Mouse (Mus musculus): Measurements from ENCODE around the gene Ttf1. TPM values are rescaled to one million over a fixed set of nuclear protein-coding genes. Genes with fewer than 3 reads are reported as not detected.
"Not testable (repeated sequence)": the region's sequence is repeated elsewhere in the genome, so short reads cannot be mapped to it uniquely, and the experiment has no call there.

The Ttf1 gene
- polyA plus RNA-seq, 1 experiment from 2014 or later = 11.7 TPM

DNA sequence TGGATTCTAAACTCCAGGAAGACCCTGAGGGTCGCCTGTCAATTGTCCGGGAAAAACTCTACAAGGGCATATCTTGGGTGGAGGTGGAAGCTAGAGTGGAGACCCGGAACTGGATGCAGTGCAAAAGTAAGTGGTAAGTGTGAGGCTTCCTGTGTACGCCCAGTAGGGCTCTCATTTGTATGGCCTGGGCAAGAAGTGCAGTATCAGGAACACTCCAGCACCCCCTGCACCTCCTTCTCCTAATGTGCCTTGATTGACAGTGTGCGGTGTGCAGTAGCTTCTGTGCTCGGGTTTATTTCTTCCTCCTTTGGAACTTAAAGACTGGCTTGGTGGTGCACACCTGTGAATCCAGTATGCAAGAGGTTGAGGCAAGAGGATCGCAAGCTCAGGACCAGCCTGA, 14.6 kb downstream of the Ttf1 start:
- ATAC-seq (replicated peaks; ENCODE audit: low FRiP score) = no peak
- H3K27ac ChIP-seq = no peak overlapping the region
- WGBS = 91% methylated on average over 7 of the region's 7 CpGs

GRCm38 (mm10) chr2:29075331-29076070, 15.4 kb downstream of the Ttf1 start:
- H3K36me3 ChIP-seq = peaks cover 93% of the 10 kb centered on the region
- 87% methylated on average over 11 of the region's 11 CpGs for WGBS
- ATAC-seq (replicated peaks; ENCODE audit: low FRiP score) = no peak
- H3K27me3 ChIP-seq = no peaks in the 10 kb centered on the region
- no peak overlapping the region for H3K4me3 ChIP-seq (replicated peaks)
- no peak overlapping the region for H3K4me2 ChIP-seq
- no peaks in the 10 kb centered on the region for H3K9me3 ChIP-seq (replicated peaks)
- no peaks in the 10 kb centered on the region for H3K4me1 ChIP-seq
- no peak overlapping the region for H3K27ac ChIP-seq
- H3K9ac ChIP-seq = no peak overlapping the region

More for the DNA sequence above, 14.6 kb downstream of the Ttf1 start:
- Histone ChIP-seq H3K9me3 (replicated peaks) (no peaks in the 10 kb centered on the region), H3K4me2 (no peak overlapping the region), H3K4me3 (replicated peaks) (no peak overlapping the region), H3K9ac (no peak overlapping the region), H3K27me3 (no peaks in the 10 kb centered on the region), H3K4me1 (no peaks in the 10 kb centered on the region), H3K36me3 (peaks cover 93% of the 10 kb centered on the region)

- Histone ChIP-seq H3K4me1 (no peaks in the 10 kb centered on the region), H3K9ac (no peak overlapping the region), H3K27ac (no peak overlapping the region), H3K4me2 (no peak overlapping the region), H3K36me3 (peaks cover 93% of the 10 kb centered on the region), H3K4me3 (replicated peaks) (no peak overlapping the region), H3K9me3 (replicated peaks) (no peaks in the 10 kb centered on the region), H3K27me3 (no peaks in the 10 kb centered on the region)
- ATAC-seq (replicated peaks; ENCODE audit: low FRiP score) = no peak
- WGBS = 88% methylated on average over 2 of the region's 2 CpGs
Observed at GRCm38 (mm10) chr2:29076226-29076625, 16.2 kb downstream of the Ttf1 start.

DNA sequence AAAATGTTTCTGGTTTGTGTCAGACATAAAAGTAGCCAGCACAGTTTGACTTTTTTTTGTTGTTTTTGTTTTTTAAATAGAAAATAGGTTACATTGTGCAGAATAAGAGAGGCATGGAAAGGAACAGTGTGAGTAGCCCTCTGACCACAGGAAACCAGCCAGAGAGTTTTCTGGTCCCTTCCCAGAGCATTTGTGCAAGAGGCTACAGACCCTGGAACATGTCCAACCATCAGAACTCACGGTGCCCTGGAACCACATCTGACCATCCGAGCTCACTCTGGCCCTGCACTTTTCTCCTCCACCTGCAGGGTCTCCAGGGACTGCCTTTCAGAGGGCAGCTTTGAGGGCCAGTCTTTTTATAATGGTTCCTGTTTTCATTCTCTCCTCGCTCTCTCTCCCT, 21.9 kb downstream of the Ttf1 start:
- Histone ChIP-seq H3K4me3 (replicated peaks) (no peak overlapping the region), H3K27ac (no peak overlapping the region), H3K9ac (no peak overlapping the region), H3K27me3 (no peaks in the 10 kb centered on the region), H3K4me2 (no peak overlapping the region), H3K36me3 (peaks cover 92% of the 10 kb centered on the region), H3K9me3 (replicated peaks) (no peaks in the 10 kb centered on the region), H3K4me1 (no peaks in the 10 kb centered on the region)
- 59% methylated on average over 3 of the region's 3 CpGs for WGBS
- no peak for ATAC-seq (replicated peaks; ENCODE audit: low FRiP score)

GRCm38 (mm10) chr2:29086026-29086425, 26.0 kb downstream of the Ttf1 start:
- ATAC-seq (replicated peaks; ENCODE audit: low FRiP score) = no peak
- H3K27me3 ChIP-seq = no peaks in the 10 kb centered on the region
- H3K4me3 ChIP-seq (replicated peaks) = no peak overlapping the region
- H3K4me2 ChIP-seq = no peak overlapping the region
- H3K9ac ChIP-seq = no peak overlapping the region
- H3K9me3 ChIP-seq (replicated peaks) = no peaks in the 10 kb centered on the region
- H3K27ac ChIP-seq = no peak overlapping the region
- H3K36me3 ChIP-seq = peaks cover 61% of the 10 kb centered on the region
- 96% methylated on average over 7 of the region's 7 CpGs for WGBS
- no peaks in the 10 kb centered on the region for H3K4me1 ChIP-seq

DNA sequence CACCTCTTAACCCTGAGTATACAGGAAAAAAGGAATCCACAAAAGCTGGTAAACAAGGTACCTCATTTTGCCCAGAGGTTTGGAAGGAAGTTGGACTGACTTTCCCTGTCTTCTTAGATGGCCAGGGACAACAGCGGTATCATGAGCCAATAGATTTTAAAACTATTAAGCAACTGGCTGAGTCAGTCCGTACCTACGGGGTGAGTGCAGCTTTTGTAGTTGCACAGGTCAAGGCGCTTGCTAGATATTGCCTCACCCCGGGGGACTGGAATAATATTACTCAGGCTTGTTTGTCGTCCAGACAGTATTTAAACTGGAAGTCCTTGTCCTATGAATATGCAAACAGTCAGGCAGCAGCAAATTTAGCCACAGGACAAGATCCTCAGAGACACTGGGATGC, 29.2 kb downstream of the Ttf1 start:
- H3K27ac ChIP-seq; H3K27me3 ChIP-seq; H3K4me3 ChIP-seq (replicated peaks); H3K4me2 ChIP-seq; ATAC-seq (replicated peaks; ENCODE audit: low FRiP score); H3K4me1 ChIP-seq; H3K9me3 ChIP-seq (replicated peaks); H3K9ac ChIP-seq: not testable (repeated sequence)
- WGBS = 87% methylated on average over 6 of the region's 6 CpGs
- H3K36me3 ChIP-seq = peaks cover 28% of the 10 kb centered on the region

- no peak for ATAC-seq (replicated peaks; ENCODE audit: low FRiP score)
- H3K36me3 ChIP-seq = no peaks in the 10 kb centered on the region
- 87% methylated on average over 8 of the region's 8 CpGs for WGBS
Observed at GRCm38 (mm10) chr2:29095674-29096073, 35.6 kb downstream of the Ttf1 start.

DNA sequence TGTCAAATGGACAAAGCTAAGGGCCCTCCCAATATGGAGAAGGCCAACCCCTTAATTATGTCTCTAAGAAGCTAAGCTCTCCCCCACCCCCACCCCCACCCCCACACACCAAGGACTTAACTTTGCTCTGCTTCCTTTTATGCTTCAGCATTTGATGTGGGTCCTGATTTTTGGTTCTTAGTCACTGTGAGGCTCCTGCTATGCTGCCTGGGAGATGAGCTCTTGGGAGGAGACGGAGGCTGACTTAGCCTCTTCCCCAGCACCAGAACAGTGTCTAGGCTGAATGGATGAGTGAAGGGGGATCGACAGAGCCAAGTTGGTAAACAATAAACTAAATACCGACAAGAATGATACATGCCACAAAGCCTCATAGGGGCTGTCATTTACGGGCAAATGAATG, 36.7 kb downstream of the Ttf1 start:
- no peaks in the 10 kb centered on the region for H3K27me3 ChIP-seq
- H3K4me1 ChIP-seq = no peaks in the 10 kb centered on the region
- no peak overlapping the region for H3K27ac ChIP-seq
- no peak overlapping the region for H3K4me3 ChIP-seq (replicated peaks)
- H3K9ac ChIP-seq = no peak overlapping the region
- no peak for ATAC-seq (replicated peaks; ENCODE audit: low FRiP score)
- no peak overlapping the region for H3K4me2 ChIP-seq
- 75% methylated on average over 4 of the region's 4 CpGs for WGBS
- H3K9me3 ChIP-seq (replicated peaks) = no peaks in the 10 kb centered on the region
- H3K36me3 ChIP-seq = no peaks in the 10 kb centered on the region

More at GRCm38 (mm10) chr2:29095674-29096073, 35.6 kb downstream of the Ttf1 start:
- Histone ChIP-seq H3K4me2 (no peak overlapping the region), H3K9ac (no peak overlapping the region), H3K27me3 (no peaks in the 10 kb centered on the region), H3K4me3 (replicated peaks) (no peak overlapping the region), H3K27ac (no peak overlapping the region), H3K4me1 (no peaks in the 10 kb centered on the region), H3K9me3 (replicated peaks) (no peaks in the 10 kb centered on the region)

- Histone ChIP-seq H3K9me3 (replicated peaks) (no peaks in the 10 kb centered on the region), H3K4me3 (replicated peaks) (no peak overlapping the region), H3K4me1 (no peaks in the 10 kb centered on the region), H3K36me3 (no peaks in the 10 kb centered on the region), H3K27me3 (no peaks in the 10 kb centered on the region), H3K9ac (no peak overlapping the region), H3K27ac (no peak overlapping the region), H3K4me2 (no peak overlapping the region)
- WGBS = 86% methylated on average over 3 of the region's 3 CpGs
- no peak for ATAC-seq (replicated peaks; ENCODE audit: low FRiP score)
Observed at GRCm38 (mm10) chr2:29097465-29097864, 37.4 kb downstream of the Ttf1 start.

- H3K4me2 ChIP-seq; H3K4me3 ChIP-seq (replicated peaks); ATAC-seq (replicated peaks; ENCODE audit: low FRiP score); H3K27ac ChIP-seq; H3K9ac ChIP-seq; H3K27me3 ChIP-seq; H3K9me3 ChIP-seq (replicated peaks); H3K36me3 ChIP-seq; H3K4me1 ChIP-seq: not testable (repeated sequence)
- WGBS = 95% methylated on average over 5 of the region's 5 CpGs
Observed at GRCm38 (mm10) chr2:29097955-29098354, 37.9 kb downstream of the Ttf1 start.

- no peak for ATAC-seq (replicated peaks; ENCODE audit: low FRiP score)
- H3K4me3 ChIP-seq (replicated peaks) = no peak overlapping the region
- H3K9ac ChIP-seq = no peak overlapping the region
- WGBS = 43% methylated on average over 8 of the region's 8 CpGs
- H3K27me3 ChIP-seq = no peaks in the 10 kb centered on the region
- H3K4me2 ChIP-seq = no peak overlapping the region
- no peaks in the 10 kb centered on the region for H3K36me3 ChIP-seq
- no peaks in the 10 kb centered on the region for H3K9me3 ChIP-seq (replicated peaks)
- H3K4me1 ChIP-seq = no peaks in the 10 kb centered on the region
- no peak overlapping the region for H3K27ac ChIP-seq
Observed at GRCm38 (mm10) chr2:29098786-29099185, 38.7 kb downstream of the Ttf1 start.

DNA sequence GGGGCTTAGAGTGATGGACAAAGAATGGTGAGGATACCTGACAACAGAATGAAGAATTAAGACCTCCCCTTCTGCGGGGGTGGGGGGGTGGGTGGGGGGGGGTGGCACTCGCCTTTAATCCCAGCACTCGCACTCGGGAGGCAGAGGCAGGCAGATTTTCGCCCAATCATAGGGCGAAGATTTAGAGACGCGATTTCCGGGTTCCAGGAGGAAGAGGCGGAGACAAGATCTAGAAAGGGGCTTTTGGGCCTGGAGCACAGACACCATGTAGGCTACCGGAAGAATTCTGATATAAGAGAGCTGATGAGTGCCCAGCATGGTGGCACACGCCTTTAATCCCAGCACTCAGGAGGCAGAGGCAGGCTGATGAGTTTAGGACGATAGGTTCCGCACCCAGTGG, 39.6 kb downstream of the Ttf1 start:
- H3K4me1 ChIP-seq = no peaks in the 10 kb centered on the region
- H3K27ac ChIP-seq = no peak overlapping the region
- no peak overlapping the region for H3K4me3 ChIP-seq (replicated peaks)
- H3K9ac ChIP-seq = no peak overlapping the region
- no peaks in the 10 kb centered on the region for H3K9me3 ChIP-seq (replicated peaks)
- H3K4me2 ChIP-seq = no peak overlapping the region
- H3K36me3 ChIP-seq = no peaks in the 10 kb centered on the region
- 88% methylated on average over 14 of the region's 14 CpGs for WGBS
- no peaks in the 10 kb centered on the region for H3K27me3 ChIP-seq
- no peak for ATAC-seq (replicated peaks; ENCODE audit: low FRiP score)

All from kidney, embryonic 15.5 days (tissue).